Mouse (Mus musculus) c-Kit-negative CD71-positive TER-119-positive erythroid progenitor cells, embryonic 14.5 days (primary cell): ENCODE results near the gene Dhrs7b.
"Not testable (repeated sequence)": the region's sequence is repeated elsewhere in the genome, so short reads cannot be mapped to it uniquely, and the experiment has no call there.

ENCODE experiments used
- DNase-seq: peaks from one replicate; pipeline ENCODE4 v3.0.0-alpha.2; 2013; ENCODE audit warnings: low read depth, low spot score

The Dhrs7b gene

DNA sequence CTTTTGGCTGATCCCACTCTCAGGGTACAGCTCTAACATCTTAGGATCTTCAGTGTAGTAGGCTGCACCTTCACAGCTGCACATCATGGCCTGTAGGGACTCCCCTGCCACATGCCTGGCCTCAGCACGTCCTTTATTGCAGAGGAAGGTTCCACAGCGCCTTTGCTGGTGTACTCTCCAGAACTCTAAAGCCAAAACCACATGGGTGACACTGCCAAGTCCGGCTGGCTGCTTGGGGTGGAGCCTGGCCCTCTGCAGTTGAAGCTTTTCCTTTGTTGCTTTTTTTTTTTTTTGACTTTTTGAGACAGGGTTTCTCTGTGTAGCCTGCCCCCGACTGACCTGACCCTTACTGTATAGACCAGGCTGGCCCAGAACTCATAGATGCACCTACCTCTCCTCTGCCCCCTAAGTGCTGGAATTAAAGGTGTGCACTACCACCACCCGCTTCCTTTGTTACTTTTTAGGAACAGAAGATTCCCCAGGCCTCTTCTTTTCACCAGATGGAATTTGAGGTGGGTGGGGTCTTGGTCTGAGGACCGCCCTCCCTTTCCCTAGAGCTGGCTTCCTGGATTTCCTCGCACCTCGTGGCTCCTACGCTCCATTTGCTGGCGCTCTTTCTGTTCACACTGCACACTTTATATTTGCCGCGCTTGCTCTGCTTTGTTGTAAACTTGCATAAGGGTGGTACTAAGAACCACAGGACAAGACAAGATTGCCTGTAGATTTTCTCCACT is 11.2 kb downstream of the Dhrs7b start:
- no peak for DNase-seq

DNA sequence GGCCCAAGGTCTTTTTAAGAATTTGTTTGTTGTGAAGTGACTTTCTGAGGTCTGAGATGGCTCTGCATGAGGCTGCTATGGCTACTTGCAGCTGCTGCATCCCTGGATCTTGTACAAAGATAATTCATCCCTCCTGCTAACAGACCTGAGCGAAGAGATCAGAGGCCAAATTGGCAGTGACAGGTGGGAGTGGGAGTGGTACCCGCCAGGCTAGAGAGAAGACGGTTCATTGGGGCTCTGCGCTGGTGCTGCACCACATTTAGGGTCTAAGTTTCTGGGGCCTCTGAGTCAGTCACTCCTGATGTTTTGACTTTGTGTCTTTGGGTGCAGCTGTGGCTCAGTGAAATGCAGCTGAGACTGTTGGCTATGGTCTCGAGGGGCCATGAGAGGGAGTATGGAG is 13.0 kb downstream of the Dhrs7b start:
- DNase-seq, result no peak

- no peak for DNase-seq
Measured at GRCm38 (mm10) chr11:60845415-60845814, 15.0 kb downstream of the Dhrs7b start.

DNA sequence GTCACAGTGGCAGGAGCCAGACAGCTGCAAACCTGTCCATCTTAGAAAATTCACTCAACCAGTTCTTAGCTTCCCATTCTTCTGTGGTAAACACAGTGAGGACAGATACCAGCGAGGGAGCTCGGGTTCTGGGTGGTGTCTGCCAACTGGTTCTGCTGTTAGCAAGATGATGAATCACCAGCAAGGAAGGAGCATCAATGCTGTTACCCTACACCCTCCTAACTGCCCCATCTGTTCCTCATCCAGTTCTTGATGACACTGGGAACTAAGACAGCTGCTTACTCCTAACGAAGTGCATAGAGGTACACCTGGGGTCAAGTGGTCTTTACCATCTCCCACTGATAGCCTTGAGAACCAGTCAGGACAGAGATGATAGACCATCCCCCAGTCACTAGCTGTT is 26.2 kb downstream of the Dhrs7b start:
- DNase-seq, result no peak

- DNase-seq, result no peak
Measured at GRCm38 (mm10) chr11:60861993-60862392, 31.6 kb downstream of the Dhrs7b start.

GRCm38 (mm10) chr11:60863196-60863595 is 32.8 kb downstream of the Dhrs7b start:
- no peak for DNase-seq

DNA sequence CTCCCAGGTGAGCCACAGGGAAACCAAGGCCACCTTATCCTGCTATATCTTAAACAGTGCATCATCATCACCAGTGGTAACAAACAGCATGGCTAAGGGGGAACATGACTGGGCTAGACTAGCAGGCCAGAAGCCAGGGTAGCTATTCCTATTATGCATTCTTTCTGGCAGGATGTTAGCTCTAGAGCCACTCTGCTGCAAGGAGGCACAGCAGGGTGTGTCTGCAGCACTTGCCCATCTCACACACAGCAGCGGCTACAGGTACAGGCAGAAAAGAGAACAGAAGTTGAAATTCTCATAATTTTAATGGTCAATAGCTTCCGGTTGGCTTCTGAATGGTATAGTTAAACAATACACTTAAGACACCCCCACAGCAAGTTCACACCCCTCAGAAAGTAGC is 33.7 kb downstream of the Dhrs7b start:
- no peak for DNase-seq

- no peak for DNase-seq
Measured at GRCm38 (mm10) chr11:60864916-60865315, 34.5 kb downstream of the Dhrs7b start.

- no peak for DNase-seq
Measured at GRCm38 (mm10) chr11:60866021-60866420, 35.6 kb downstream of the Dhrs7b start.

DNA sequence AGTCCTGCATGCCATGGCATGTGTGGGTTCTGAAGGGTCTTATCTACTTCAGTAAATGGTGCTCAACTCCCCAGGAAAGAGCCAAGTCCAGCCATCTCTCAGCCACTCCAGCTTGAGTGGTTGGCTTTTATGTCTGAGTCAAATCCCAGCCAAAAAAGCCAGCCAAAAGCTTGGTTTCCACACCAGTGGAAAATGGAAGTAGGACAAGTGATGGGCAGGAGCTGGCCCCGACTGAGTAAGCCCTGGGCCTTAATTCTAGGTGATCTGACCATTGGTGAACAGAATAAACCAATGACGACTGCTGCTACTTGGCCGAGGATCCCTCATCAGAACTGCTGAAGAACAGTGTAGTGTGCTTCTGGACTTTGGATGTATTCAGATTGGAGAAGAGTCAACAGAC is 37.0 kb downstream of the Dhrs7b start:
- DNase-seq, result no peak

DNA sequence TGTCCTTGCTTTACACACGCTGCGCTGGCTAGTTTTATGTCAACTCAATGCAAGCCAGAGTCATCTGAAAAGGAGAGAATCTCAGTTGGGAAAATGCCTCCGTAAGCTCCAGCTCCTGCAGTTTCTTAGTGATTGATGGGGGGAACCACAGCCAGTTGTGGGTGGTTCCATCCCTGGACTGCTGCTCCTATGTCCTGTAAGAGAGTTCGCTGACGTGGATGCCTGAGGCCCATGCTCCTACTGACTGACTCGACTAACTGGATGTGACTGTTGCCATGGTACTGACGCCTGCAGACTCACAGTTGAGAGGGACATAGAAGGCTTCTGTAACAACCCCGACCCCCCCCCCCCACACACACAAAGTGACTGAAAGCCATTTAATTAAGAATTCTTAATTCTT is 37.5 kb downstream of the Dhrs7b start:
- DNase-seq, result no peak

- not testable (repeated sequence) for DNase-seq
Measured at GRCm38 (mm10) chr11:60869471-60869870, 39.0 kb downstream of the Dhrs7b start.

DNA sequence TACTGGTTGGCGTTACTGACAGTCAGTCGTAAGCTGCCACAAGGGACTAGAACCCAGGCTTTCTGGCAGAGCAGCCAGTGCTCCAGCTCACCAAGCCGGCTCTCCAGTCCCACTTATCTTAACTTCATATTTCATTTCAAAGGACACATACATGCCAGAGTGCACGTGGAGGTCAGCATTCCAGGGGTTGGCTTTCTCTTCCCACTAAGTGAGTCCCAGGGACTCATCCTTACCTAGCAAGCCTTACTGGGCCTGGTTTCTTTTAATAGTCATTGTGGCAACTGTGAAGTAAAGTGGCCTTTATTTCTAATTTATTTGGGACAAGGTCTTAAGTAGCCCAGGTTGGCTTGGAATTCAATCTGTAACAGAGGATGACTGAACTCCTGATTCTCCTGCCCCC is 41.0 kb downstream of the Dhrs7b start:
- DNase-seq, result no peak

- DNase-seq, result no peak
Measured at GRCm38 (mm10) chr11:60873101-60873500, 42.7 kb downstream of the Dhrs7b start.

DNA sequence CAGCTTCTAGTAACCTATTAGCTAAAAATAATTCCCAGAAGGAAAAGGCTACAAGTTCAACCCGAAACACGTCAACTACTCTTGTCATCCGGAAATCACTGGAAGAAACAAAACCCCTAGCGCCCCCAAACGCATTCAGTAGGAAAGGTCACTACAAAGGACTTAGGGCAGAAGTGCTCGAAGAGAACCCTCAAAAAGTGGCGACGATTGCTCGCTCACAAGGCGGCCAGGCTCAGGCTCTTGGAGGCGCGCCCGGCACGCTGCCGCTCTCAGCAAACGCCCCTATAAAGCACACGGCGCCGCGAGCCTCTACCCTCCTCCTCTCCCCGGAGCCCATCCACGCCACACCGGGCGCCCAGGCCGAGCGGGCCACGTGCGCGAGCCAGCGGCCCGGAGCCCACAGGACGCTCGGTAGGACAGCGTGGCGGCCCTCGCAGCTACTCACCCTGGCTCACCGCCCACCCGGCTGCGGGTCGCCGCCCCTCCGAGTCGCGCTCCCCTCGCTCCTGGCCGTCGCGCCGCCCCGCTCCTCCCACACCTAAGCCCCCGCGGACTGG is 47.7 kb downstream of the Dhrs7b start:
- DNase-seq, result peak; percentile 31

DNA sequence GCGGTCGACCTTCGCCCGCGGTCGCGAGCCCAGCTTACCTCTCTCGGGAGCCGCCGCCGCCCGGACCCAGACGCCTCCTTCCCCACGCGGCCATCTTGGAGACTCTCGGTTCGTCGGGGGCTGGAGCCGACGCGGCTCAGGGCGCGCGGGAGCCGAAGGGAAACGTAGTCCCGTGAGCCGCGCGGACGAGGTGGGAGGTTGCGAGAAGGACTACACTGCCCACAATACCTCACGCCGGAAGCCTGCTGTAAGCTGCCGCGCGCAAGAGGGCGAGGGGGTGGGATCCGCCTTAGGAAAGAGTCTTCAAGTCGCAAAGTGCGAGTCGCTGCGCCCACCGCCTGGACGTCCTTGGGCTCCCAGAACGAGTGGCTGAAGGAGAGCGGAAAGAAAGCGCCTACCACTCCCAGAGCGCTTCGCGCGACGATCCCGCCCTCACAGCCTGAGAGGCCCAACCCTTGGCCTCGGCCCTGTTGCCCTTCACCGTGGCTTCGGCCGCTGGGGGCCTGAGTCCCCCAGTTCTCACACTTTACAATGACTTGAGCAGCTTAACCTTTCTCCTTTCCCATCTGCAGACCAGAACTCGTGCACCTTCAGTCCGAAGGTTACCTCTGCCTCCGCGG is 48.4 kb downstream of the Dhrs7b start, which contains the start of gene Tmem11:
TSS of gene Tmem11 (minus strand) at position 598 of the 620 bp plus-strand sequence.
- peak; percentile 84 for DNase-seq

GRCm38 (mm10) chr11:60879423-60879822 is 49.0 kb downstream of the Dhrs7b start:
- peak; percentile 59 for DNase-seq

GRCm38 (mm10) chr11:60880559-60880958 is 50.1 kb downstream of the Dhrs7b start:
- DNase-seq, result no peak

DNA sequence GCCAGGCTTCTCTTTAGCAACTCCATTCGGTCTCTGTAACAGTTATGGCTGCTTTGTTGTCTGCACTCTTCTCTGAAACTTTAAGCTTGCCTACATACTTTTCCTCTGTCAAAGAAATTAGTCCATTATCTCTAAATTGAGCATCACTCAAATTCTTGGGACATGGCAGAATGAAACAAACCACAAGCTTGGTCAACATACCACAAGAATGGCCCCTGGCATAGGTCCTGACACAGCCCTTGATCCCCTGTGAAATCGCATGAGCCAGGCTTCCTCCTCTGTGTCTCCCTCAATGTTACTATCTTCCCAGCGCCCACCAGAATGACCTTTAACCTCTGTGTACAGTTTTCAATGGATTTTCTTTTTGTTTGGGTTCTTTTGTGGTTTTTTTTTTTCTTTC is 52.0 kb downstream of the Dhrs7b start:
- no peak for DNase-seq

DNA sequence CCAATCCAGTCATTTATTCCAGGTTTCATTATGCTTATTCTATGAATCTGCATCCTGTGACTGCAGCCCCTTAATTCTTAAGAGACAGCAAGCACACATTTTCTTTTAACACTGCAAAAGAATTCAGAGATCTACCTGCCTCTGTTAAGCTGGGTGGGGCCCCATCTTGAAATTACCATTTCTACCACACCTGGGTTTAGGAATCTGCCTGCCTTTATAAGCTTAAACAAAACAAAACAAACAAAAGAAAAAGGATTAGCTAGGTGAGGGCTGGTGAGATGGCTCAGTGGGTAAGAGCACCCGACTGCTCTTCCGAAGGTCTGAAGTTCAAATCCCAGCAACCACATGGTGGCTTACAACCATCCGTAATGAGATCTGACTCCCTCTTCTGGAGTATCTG is 56.6 kb downstream of the Dhrs7b start:
- not testable (repeated sequence) for DNase-seq

- no peak for DNase-seq
Measured at GRCm38 (mm10) chr11:60889861-60890260, 59.4 kb downstream of the Dhrs7b start.

DNA sequence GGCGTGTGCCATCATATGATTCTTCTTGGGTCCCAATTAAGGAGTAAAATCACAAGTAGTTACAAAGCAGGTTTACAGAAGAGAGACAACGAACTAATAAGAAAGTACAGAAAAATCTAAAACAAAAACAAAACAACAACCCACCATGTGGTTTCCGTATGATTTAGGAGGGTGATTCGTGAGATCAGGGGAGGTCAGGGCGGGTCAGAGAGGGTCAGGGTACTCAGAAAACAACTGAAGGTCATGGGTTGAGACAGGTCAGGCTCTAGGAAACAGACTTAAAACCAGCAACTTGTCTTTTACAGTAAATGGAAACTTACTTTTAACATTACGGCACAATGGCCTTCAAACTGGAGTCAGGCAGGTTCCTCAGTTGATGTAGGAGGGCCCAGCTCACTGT is 59.9 kb downstream of the Dhrs7b start:
- no peak for DNase-seq

DNA sequence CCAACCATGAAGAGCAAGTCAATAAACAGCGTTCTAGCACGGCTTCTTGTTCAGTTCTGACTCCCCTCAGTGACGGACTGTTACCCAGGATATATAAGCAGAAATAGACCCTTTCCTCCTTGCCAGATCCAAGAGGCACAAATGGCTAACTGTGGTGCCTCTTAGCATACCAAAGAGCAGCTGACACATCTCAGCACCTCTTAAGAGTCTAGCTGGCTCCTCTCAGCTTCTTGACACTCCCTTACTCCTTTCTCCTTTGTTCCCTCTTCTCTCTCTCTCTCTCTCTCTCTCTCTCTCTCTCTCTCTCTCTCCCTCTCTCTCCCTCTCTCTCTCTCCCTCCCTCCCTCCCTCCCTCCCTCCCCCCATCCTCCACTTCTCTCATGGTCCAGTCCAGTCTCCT is 60.3 kb downstream of the Dhrs7b start:
- no peak for DNase-seq
